Mouse (Mus musculus) ZHBTc4 (cell line): ENCODE measurements at regions not wholly inside any gene's neighbourhood (a gene's known extent, or its start where the extent isn't known, plus 50 kb on each side); places are given as distances from the start of the nearest gene placed in this dataset.
A peak's percentile ranks its signal among the peaks of the same experiment; 100 is the strongest.
"Not testable (repeated sequence)": the region's sequence is repeated elsewhere in the genome, so short reads cannot be mapped to it uniquely, and the experiment has no call there.

Experiments
- DNase-seq: peaks from one replicate; pipeline ENCODE4 v3.0.0-alpha.2; 2011; ENCODE audit warnings: low read depth, low spot score

GRCm38 (mm10) chr1:168685147-168685546, 253.1 kb upstream of the Pbx1 start:
- no peak for DNase-seq

DNA sequence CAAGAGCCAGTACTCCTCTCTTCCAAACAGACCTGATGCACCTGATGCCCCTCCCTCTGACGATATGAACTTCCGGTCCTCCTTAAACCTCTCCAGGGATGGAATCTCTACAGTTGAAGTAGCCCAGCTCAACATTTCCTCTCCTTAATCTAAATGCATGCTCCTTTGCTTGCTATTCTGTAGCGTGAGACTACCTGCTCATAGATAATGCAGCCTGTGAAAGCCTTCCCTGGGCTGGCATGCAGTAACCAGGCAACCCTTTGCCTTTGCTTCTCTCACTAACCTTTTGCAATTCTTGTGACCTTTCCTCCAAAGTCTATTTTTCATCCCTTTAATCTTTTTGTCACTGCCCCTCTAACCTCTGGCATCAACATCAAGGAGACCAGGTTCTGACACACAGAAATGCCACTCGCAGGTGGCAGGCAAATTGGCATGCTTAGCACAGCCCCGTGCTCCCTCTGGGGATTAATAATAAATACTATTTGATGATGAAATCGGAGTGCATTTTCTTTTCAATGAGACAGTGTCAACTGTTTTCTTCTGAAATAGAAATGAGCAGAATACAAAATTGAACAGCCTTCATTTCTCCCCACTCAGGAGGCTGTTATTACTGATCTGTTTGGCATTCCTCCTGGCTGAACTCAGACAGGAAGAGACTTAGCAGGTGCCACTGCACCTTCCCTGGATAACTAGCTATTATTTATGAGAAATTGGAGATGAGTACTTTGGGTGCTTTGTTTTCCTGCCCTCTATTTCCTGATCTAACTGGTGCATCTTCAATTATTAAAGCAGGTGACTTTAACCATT, 249.8 kb upstream of the Pbx1 start:
- no peak for DNase-seq

- no peak for DNase-seq
These were observed 248.6 kb upstream of the Pbx1 start for GRCm38 (mm10) chr1:168680674-168681073.

GRCm38 (mm10) chr1:168676418-168677413, 244.6 kb upstream of the Pbx1 start:
- DNase-seq, result no peak

DNA sequence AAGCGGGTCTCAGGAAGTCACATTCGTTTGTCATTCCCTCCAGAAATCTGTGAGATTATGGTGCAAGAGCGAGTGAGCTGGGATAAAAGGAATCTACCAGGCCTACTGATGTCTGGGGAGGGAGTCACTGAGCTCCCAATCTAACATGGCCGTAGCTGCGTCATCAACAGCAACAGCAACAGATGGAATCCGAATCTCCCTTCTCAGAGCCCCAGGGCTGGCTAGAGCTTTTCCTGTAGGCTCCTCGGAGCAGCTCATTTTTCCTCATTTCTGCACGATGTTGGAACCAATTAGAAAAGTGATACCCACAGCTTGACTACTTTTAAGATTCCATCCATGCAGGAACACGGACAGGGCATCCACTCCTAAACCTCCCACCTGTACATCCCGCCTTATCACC, 243.7 kb upstream of the Pbx1 start:
- no peak for DNase-seq

- DNase-seq, result no peak
These were observed 230.8 kb upstream of the Pbx1 start for GRCm38 (mm10) chr1:168662755-168663284.

DNA sequence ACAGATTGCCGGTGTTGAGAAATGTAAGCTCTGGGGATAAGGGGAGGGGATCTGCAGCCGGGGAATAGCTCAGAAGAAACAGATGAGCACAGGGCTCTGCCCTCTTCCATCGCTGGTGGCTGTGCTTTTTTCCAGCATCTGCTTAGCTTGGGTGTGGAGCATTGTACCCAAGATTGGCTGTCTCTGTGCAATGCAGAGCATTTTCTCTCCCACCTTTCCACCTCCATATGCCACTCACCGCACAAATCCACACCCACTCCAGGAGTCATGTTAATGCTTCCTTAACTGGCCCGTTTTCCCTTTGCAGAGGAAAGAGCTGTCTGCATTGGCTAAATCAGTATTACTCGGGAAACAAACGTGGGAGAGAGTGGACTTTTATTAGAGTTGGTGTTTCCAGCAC, 228.9 kb upstream of the Pbx1 start:
- no peak for DNase-seq

GRCm38 (mm10) chr1:168659578-168659977, 227.5 kb upstream of the Pbx1 start:
- no peak for DNase-seq

- no peak for DNase-seq
These were observed 200.8 kb upstream of the Pbx1 start for GRCm38 (mm10) chr1:168632837-168633236.

GRCm38 (mm10) chr1:168631979-168632378, 199.9 kb upstream of the Pbx1 start:
- no peak for DNase-seq

DNA sequence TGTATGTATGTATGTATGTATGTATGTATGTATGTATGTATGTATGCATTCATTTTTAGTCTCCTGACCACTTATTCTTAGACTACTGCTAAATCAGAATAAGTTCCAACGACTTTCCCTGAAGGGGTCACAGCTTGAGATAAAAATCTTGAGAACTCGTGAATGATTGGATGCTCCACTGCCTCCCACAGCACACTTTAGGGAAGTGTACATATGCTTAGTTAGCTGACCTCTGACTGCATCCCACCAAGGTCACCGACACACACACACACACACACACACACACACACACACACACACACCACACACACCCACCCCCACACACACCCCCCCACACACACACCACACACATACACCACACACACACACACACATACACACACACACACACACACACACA, 169.9 kb upstream of the Pbx1 start:
- DNase-seq, result not testable (repeated sequence)

GRCm38 (mm10) chr1:168600461-168601160, 168.5 kb upstream of the Pbx1 start:
- no peak for DNase-seq

GRCm38 (mm10) chr1:168598191-168598667, 166.2 kb upstream of the Pbx1 start:
- no peak for DNase-seq

DNA sequence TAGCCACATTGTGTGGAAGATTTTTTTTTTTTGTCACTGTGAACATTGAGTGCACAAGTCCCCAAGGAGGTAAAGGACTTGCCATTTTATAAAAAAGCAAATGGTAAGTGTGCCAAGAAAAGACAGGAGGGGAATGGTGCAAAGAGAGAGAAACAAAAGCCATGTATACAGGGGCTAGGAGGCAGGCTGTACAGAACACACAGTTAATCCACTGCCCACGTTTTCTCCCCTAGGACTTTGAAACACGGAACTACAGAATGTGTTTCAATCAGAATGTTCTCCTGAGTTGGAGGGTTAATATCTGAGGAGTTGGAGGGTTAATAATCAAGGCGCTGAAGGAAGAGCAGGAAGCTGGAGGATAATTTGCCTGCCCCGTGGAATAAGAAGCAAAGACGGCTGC, 165.4 kb upstream of the Pbx1 start:
- DNase-seq, result no peak

GRCm38 (mm10) chr1:168584137-168584536, 152.1 kb upstream of the Pbx1 start:
- DNase-seq, result no peak

- no peak for DNase-seq
These were observed 150.4 kb upstream of the Pbx1 start for GRCm38 (mm10) chr1:168582434-168582833.

DNA sequence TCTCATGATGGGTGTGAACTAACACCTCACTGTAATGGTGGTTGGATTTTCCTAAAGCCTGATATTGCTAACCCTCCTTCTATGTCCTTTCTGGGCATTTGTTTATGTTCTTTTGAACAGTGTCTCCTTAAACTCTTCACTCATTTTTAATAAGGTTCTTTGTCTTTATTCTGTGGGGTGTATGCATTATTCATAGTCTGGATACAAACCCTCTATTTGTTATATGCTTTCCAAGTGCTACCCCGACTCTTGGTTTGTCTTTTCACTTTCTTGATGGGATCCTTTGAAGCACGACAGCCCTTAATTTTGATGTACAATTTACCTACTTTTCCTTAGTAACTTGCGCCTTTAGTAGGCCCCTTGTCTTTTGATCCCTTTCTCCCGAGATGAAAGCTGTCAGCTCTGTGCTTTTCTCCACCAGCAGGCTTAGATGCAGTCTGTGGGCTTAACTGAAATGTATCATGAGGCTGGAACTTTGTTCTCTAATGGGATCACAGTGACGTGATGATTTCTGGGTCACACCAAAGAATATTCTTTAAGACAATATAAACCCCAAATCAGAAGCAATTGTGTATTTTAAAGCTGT, 138.0 kb upstream of the Pbx1 start:
- DNase-seq, result no peak

DNA sequence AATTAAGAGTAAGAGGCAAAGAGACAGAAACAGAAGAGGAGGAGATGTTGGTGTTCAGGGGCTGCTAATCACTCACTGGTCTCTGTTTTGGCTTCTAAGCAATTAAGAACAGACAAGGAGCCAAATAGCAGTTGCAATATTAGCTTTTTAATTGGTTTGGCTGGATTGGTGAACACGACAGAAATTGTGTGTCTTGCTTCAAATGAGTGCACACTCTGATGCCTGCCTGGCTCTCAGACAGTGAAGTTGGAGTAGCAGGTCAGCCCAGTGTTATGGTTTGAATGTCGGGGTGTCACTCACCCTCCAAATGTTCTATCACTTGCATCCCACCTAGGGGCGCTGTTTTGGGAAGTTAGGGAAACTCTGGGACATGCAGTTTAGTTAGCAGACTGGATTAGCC, 120.3 kb upstream of the Pbx1 start:
- DNase-seq, result no peak

GRCm38 (mm10) chr1:168549807-168550435, 117.9 kb upstream of the Pbx1 start:
- DNase-seq, result peak; percentile 2

- no peak for DNase-seq
These were observed 114.1 kb upstream of the Pbx1 start for GRCm38 (mm10) chr1:168546156-168546555.
